Mouse (Mus musculus): ENCODE measurements around the gene Avil.

DNA sequence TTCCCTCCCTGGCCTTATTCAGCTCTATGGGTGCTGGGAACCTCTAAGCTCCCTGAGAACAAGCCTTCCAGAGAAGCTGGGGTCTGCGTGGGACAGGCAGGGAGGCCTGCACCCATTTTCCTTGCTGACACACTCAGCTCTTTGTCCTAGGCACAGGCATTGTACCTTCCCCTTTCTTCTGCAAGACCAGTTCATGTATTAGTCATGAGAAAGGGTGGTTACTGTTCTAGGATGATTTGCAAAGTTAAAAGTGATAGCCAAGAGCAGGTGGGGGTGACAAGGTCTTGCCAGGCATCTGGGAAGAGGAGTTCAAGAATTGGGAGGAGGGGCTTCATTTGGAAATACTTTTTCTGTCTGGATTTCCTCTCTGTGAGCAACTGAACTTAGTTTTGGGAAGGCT is 1.5 kb downstream of the Avil start:
- TF ChIP-seq CTCF (IDR thresholded peaks at IDR 0.05; ENCODE audit: low read depth, low read length), result no peak
- TF ChIP-seq POLR2A (IDR thresholded peaks at IDR 0.05; ENCODE audit: extremely low read depth, insufficient read depth, low read length), result no peak

All from liver, adult 2 months (tissue).